Mouse (Mus musculus) forebrain, embryonic 12.5 days (tissue): ENCODE measurements around the gene Trak1. TPM values are rescaled to one million over a fixed set of nuclear protein-coding genes. Genes with fewer than 3 reads are reported as not detected.
A peak's percentile ranks its signal among the peaks of the same experiment; 100 is the strongest.

Source experiments
- ATAC-seq: fragments of 200-750 bp; cut with Nextera tagmentation; 2 replicates; pipeline ENCODE4 v1.8.0; 2017; ENCODE audit warnings: moderate TSS enrichment; ENCODE audit not compliant: low FRiP score
- H3K27ac ChIP-seq: fragments of 300-500 bp; sonication (generic); 2 replicates; pipeline ENCODE4 v1.5.1; 2016; ENCODE audit warnings: mild to moderate bottlenecking
- H3K27me3 ChIP-seq: fragments of 300-500 bp; sonication (generic); 2 replicates; pipeline ENCODE4 v1.6.1; 2016; ENCODE audit warnings: mild to moderate bottlenecking
- H3K36me3 ChIP-seq: fragments of 300-500 bp; sonication (generic); replicated peaks from 2 replicates; pipeline ENCODE4 v1.6.1; 2016; ENCODE audit warnings: mild to moderate bottlenecking
- H3K4me1 ChIP-seq: fragments of 300-500 bp; sonication (generic); 2 replicates; pipeline ENCODE4 v1.6.1; 2016
- H3K4me2 ChIP-seq: fragments of 300-500 bp; sonication (generic); 2 replicates; pipeline ENCODE4 v1.6.1; 2016; ENCODE audit warnings: mild to moderate bottlenecking, moderate library complexity
- H3K4me3 ChIP-seq: fragments of 300-500 bp; sonication (generic); replicated peaks from 2 replicates; pipeline ENCODE4 v1.5.1; 2016; ENCODE audit warnings: mild to moderate bottlenecking
- H3K9ac ChIP-seq: fragments of 300-500 bp; sonication (generic); 2 replicates; pipeline ENCODE4 v1.6.1; 2016; ENCODE audit warnings: mild to moderate bottlenecking
- H3K9me3 ChIP-seq: fragments of 300-500 bp; sonication (generic); 2 replicates; pipeline ENCODE4 v1.6.1; 2016
- WGBS: fragments of 180-500 bp; shearing (Covaris S2); methylation state at CpG from one replicate; pipeline ENCODE4 v1.1.7; 2016; 5-methylcytosine and 5-hydroxymethylcytosine counted together
- polyA plus RNA-seq: library from polyadenylated mRNA; unstranded; fragments of >200 nt; fragmentation: Nextera tagmentation; extraction: Ambion mirVana; gene quantifications from 2 replicates; pipeline ENCODE4 v1.2.1, GENCODE M21; 2016

The Trak1 gene
- polyA plus RNA-seq, 1 experiment from 2014 or later, result 41.2 TPM

DNA sequence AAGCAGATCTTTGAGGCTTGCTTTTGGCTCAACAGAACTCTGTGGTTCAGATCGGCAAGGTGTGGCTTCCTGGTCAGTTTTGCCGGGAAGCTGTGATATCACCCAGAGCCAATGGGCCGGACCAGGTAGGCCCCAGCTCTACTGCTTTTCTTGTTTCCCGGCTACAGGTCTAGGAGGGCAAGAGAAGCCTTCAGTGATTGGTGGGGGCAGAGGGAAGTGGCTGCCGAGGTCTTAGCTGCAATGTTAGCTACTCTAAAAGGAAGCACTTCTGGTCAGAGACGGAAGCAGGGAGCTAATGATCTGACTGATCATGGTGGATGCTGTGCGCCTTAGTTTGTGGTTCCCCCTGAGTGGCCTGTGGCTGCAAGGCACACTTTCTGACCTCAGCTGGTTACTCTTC lies 122.3 kb downstream of the Trak1 start:
- H3K4me3 ChIP-seq, result no peak overlapping the region

DNA sequence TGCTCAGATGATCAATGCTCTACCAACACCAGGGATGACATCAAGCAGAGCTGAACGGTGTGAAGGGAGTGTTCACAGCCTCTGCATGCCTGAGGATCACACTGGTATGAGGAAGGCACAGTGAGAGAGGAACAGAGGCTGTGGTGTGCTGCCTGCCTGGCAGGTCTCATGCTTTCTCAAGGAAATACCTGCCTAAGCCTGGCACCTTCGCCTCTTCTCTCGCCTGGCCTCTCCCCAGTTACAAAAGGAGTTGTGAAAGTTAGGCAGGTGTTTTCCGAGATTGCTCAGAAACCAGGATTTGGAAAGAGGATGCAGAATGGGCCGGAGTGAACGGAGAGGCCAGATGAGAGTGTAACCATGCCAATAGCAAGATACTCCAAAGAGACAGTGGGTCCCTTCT lies 123.5 kb downstream of the Trak1 start:
- Histone ChIP-seq H3K27ac (no peak overlapping the region), H3K27me3 (no peaks in the 10 kb centered on the region), H3K4me3 (no peak overlapping the region), H3K36me3 (no peaks in the 10 kb centered on the region), H3K9me3 (no peaks in the 10 kb centered on the region), H3K9ac (no peak overlapping the region), H3K4me2 (no peak overlapping the region), H3K4me1 (peaks cover 5% of the 10 kb centered on the region; the same call in 1 of the 2 replicates)
- ATAC-seq, result no peak
- 85% methylated on average over 6 of the region's 6 CpGs for WGBS

More for the DNA sequence above, 122.3 kb downstream of the Trak1 start:
- Histone ChIP-seq H3K4me1 (peaks cover 4% of the 10 kb centered on the region; the same call in 1 of the 2 replicates), H3K4me2 (no peak overlapping the region), H3K27ac (no peak overlapping the region), H3K9ac (no peak overlapping the region), H3K9me3 (no peaks in the 10 kb centered on the region), H3K36me3 (no peaks in the 10 kb centered on the region), H3K27me3 (no peaks in the 10 kb centered on the region)
- no peak for ATAC-seq
- WGBS, result 88% methylated on average over 7 of the region's 7 CpGs

- no peak overlapping the region for H3K4me3 ChIP-seq
- H3K4me2 ChIP-seq, result no peak overlapping the region
- peaks cover 5% of the 10 kb centered on the region; the same call in 1 of the 2 replicates for H3K4me1 ChIP-seq
- H3K9ac ChIP-seq, result no peak overlapping the region
- no peak overlapping the region for H3K27ac ChIP-seq
- no peaks in the 10 kb centered on the region for H3K9me3 ChIP-seq
- no peak for ATAC-seq
- H3K27me3 ChIP-seq, result no peaks in the 10 kb centered on the region
- no peaks in the 10 kb centered on the region for H3K36me3 ChIP-seq
- 89% methylated on average over 5 of the region's 5 CpGs for WGBS
Measured at GRCm38 (mm10) chr9:121422402-121422801, 125.1 kb downstream of the Trak1 start.

DNA sequence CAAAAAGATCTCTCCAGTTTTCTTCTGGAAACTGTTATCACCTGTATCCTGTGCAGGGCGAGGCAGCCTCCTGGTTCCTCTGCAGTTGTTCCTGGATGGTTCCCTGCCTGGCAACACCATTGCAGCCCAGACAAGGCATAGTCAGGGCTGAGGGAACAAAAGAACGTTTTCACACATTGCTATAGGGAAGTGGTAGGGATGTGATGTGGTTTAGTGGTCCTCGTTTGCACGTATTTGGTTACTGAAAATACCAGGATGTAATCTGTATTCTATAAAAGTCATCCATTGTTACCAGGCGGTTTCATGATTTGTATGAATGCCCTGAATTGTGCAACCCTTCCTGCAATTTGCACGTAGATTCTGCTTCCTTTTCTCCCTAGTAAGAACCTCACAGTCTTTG lies 126.3 kb downstream of the Trak1 start:
- WGBS, result 80% methylated on average over 6 of the region's 6 CpGs
- H3K4me2 ChIP-seq, result no peak overlapping the region
- H3K9me3 ChIP-seq, result no peaks in the 10 kb centered on the region
- no peaks in the 10 kb centered on the region for H3K36me3 ChIP-seq
- H3K4me3 ChIP-seq, result no peak overlapping the region
- peaks cover 5% of the 10 kb centered on the region; the same call in 1 of the 2 replicates for H3K4me1 ChIP-seq
- no peak overlapping the region for H3K27ac ChIP-seq
- H3K27me3 ChIP-seq, result no peaks in the 10 kb centered on the region
- ATAC-seq, result no peak
- H3K9ac ChIP-seq, result no peak overlapping the region

DNA sequence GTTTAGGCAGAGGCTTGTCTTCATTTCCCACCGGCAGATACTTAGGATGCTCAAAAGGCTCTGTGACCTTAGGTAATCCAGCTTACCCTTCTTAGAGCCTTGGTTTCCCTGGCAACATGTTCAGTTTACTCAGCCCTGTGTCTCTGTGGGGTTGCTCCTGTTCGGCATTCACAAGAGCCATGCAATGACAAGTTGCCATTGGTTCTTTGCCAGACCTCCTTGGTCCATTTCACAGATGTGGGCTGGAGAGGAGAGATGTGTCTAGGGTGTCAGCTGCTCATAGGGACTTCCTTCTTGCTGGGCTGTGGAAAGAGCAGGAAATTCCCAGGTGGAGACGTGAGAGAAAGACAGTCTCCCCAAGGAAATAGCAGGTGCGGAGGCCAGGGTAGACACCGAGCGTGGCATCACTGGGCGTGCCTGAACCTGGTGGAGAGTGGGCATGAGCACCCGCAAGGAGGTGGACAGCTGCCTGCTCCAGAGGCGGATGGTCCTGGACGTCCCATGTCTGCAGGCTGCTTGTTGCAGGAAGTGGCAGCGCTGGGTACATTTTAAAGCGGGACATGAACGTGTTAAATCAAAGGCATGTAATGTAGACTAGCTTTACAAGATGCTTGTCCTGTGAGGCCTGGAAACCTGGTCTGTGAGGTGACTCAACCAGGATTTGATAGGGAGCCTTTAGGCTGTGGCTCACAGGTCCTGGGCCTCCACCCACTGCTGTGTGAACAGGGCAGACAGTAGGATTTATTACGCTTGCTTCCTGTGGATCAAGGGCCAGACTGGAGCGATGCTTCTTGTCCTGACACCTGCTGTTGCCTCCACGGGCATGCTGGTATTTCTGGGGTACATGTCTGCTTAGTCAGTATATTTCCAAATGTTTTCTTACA lies 127.2 kb downstream of the Trak1 start:
- H3K4me1 ChIP-seq, result peaks cover 5% of the 10 kb centered on the region; the same call in 1 of the 2 replicates
- H3K27ac ChIP-seq, result 0 out of 2 replicates have a peak overlapping the region, but pooled peaks have one; percentile 56

GRCm38 (mm10) chr9:121426451-121426850 lies 129.1 kb downstream of the Trak1 start:
- H3K4me3 ChIP-seq, result no peak overlapping the region
- no peak for ATAC-seq
- no peaks in the 10 kb centered on the region for H3K9me3 ChIP-seq
- H3K27ac ChIP-seq, result no peak overlapping the region
- H3K4me2 ChIP-seq, result no peak overlapping the region
- WGBS, result 94% methylated on average over 3 of the region's 3 CpGs
- peaks cover 12% of the 10 kb centered on the region; the same call in 1 of the 2 replicates for H3K4me1 ChIP-seq
- H3K9ac ChIP-seq, result no peak overlapping the region
- no peaks in the 10 kb centered on the region for H3K27me3 ChIP-seq
- no peaks in the 10 kb centered on the region for H3K36me3 ChIP-seq

More for the DNA sequence above, 127.2 kb downstream of the Trak1 start:
- Histone ChIP-seq H3K9ac (no peak overlapping the region), H3K4me2 (no peak overlapping the region), H3K27me3 (no peaks in the 10 kb centered on the region), H3K36me3 (no peaks in the 10 kb centered on the region), H3K9me3 (no peaks in the 10 kb centered on the region), H3K4me3 (no peak overlapping the region)
- 84% methylated on average over 16 of the region's 16 CpGs for WGBS
- ATAC-seq, result no peak

DNA sequence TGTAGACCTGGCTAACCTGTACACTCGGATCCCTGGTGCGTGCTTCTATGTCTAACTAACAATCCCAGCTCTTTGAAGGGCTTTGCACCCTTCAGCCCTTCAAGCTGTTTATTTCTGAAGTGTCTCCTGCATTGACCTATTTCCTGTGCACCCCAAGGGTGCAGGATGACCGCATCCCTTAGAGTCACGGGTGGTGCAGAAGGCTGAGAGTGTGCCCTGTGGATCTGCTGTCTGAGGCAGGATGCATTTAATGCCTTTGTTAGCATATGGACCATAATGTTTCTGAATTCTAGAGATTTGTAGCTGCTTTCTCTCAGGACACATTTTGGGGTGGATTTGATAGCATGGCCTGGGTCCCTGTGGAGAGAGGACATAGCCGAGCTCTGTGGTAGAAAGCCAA lies 129.6 kb downstream of the Trak1 start:
- no peaks in the 10 kb centered on the region for H3K9me3 ChIP-seq
- no peak overlapping the region for H3K27ac ChIP-seq
- H3K9ac ChIP-seq, result no peak overlapping the region
- ATAC-seq, result no peak
- no peak overlapping the region for H3K4me2 ChIP-seq
- no peak overlapping the region for H3K4me3 ChIP-seq
- no peaks in the 10 kb centered on the region for H3K36me3 ChIP-seq
- WGBS, result 87% methylated on average over 5 of the region's 5 CpGs
- H3K4me1 ChIP-seq, result peaks cover 12% of the 10 kb centered on the region; the same call in 1 of the 2 replicates
- no peaks in the 10 kb centered on the region for H3K27me3 ChIP-seq

DNA sequence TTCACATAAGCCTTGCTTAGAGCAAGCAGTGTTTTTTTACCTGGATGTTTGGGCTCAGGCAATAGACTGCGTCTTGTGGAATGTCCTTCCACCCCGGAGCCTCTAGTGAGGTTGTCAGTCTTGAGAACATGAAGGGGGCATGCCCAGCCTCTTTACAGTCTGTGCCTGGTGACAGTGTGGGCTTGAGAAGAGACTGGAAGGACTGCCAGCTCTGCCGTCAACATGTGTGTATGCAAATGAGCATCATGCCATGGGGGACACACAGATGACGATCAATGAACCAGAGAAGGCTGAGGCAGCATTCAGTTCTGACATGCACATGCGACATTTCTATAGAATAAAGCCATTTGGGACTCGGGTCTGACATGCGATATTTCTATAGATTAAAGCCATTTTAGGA lies 132.3 kb downstream of the Trak1 start:
- no peak overlapping the region for H3K4me2 ChIP-seq
- no peaks in the 10 kb centered on the region for H3K9me3 ChIP-seq
- no peaks in the 10 kb centered on the region; the same call in 1 of the 2 replicates for H3K36me3 ChIP-seq
- no peak overlapping the region for H3K4me3 ChIP-seq
- ATAC-seq, result no peak
- H3K27me3 ChIP-seq, result no peaks in the 10 kb centered on the region
- WGBS, result 77% methylated on average over 7 of the region's 7 CpGs
- H3K4me1 ChIP-seq, result peaks cover 8% of the 10 kb centered on the region; the same call in 1 of the 2 replicates
- H3K9ac ChIP-seq, result no peak overlapping the region
- H3K27ac ChIP-seq, result no peak overlapping the region

- no peak for ATAC-seq
- H3K4me3 ChIP-seq, result no peak overlapping the region
- H3K4me1 ChIP-seq, result peaks cover 7% of the 10 kb centered on the region; the same call in 1 of the 2 replicates
- WGBS, result 79% methylated on average over 6 of the region's 6 CpGs
- no peaks in the 10 kb centered on the region; the same call in 1 of the 2 replicates for H3K36me3 ChIP-seq
- H3K9me3 ChIP-seq, result no peaks in the 10 kb centered on the region
- H3K27ac ChIP-seq, result no peak overlapping the region
- no peak overlapping the region for H3K9ac ChIP-seq
- H3K27me3 ChIP-seq, result no peaks in the 10 kb centered on the region
- H3K4me2 ChIP-seq, result no peak overlapping the region
Measured at GRCm38 (mm10) chr9:121430379-121430778, 133.1 kb downstream of the Trak1 start.

- Histone ChIP-seq H3K4me2 (no peak overlapping the region), H3K36me3 (no peaks in the 10 kb centered on the region; the same call in 1 of the 2 replicates), H3K9ac (0 out of 2 replicates have a peak overlapping the region, but pooled peaks have one; percentile 7), H3K4me3 (no peak overlapping the region), H3K27ac (no peak overlapping the region), H3K9me3 (no peaks in the 10 kb centered on the region), H3K4me1 (peaks cover 7% of the 10 kb centered on the region; the same call in 1 of the 2 replicates), H3K27me3 (no peaks in the 10 kb centered on the region)
- no peak for ATAC-seq
- WGBS, result 87% methylated on average over 15 of the region's 15 CpGs
Measured at GRCm38 (mm10) chr9:121433745-121434528, 136.6 kb downstream of the Trak1 start.

GRCm38 (mm10) chr9:121435332-121435956 lies 138.1 kb downstream of the Trak1 start:
- no peak overlapping the region for H3K27ac ChIP-seq
- no peak overlapping the region for H3K9ac ChIP-seq
- no peak overlapping the region for H3K4me3 ChIP-seq
- no peaks in the 10 kb centered on the region; the same call in 1 of the 2 replicates for H3K36me3 ChIP-seq
- no peak for ATAC-seq
- H3K9me3 ChIP-seq, result no peaks in the 10 kb centered on the region
- H3K4me1 ChIP-seq, result peaks cover 2% of the 10 kb centered on the region; the same call in 1 of the 2 replicates
- H3K27me3 ChIP-seq, result no peaks in the 10 kb centered on the region
- 75% methylated on average over 3 of the region's 3 CpGs for WGBS
- no peak overlapping the region for H3K4me2 ChIP-seq

DNA sequence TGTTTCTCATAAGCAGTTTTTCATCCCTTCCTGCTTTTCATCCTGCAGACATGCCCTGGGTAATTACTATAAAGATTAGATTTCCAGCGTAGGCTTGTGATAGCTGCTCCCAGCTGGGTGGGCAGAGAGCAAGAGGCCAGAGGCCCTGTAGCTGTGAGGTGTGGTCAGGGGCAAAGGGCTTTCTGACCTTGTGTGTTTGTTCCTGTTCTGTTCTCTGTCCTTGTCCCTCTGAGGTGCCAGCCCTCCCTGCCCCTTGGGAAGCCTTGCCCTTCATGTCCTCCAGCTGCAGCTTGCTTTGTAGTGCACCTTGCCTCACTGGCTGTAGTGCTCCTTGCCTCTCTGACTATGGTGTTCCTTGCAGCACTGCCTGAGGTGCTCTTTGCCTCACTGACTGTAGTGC lies 139.2 kb downstream of the Trak1 start:
- 85% methylated on average over 1 of the region's 1 CpGs for WGBS

More for the DNA sequence above, 139.2 kb downstream of the Trak1 start:
- Histone ChIP-seq H3K4me3 (no peak overlapping the region), H3K9ac (no peak overlapping the region), H3K4me1 (no peaks in the 10 kb centered on the region), H3K9me3 (no peaks in the 10 kb centered on the region), H3K27ac (no peak overlapping the region), H3K36me3 (peaks cover 2% of the 10 kb centered on the region; the same call in 1 of the 2 replicates), H3K4me2 (no peak overlapping the region), H3K27me3 (no peaks in the 10 kb centered on the region)
- no peak for ATAC-seq
